Mouse (Mus musculus) heart, embryonic 11.5 days (tissue): ENCODE measurements at regions not wholly inside any gene's neighbourhood (a gene's known extent, or its start where the extent isn't known, plus 50 kb on each side); places are given as distances from the start of the nearest gene placed in this dataset.

Experiments
- ATAC-seq: fragments of 200-750 bp; cut with Nextera tagmentation; replicated peaks from 2 replicates; pipeline ENCODE4 v1.8.0; 2017; ENCODE audit warnings: moderate library complexity; ENCODE audit not compliant: insufficient number of reproducible peaks, low FRiP score, low TSS enrichment
- H3K27ac ChIP-seq: fragments of 300-500 bp; sonication (generic); 2 replicates; pipeline ENCODE4 v1.5.1; 2014; ENCODE audit warnings: mild to moderate bottlenecking, low read depth, low read length
- H3K27me3 ChIP-seq: fragments of 300-500 bp; sonication (generic); 2 replicates; pipeline ENCODE4 v1.6.1; 2014; ENCODE audit warnings: mild to moderate bottlenecking, low read length, mixed read lengths; ENCODE audit not compliant: control insufficient read depth, insufficient read depth
- H3K36me3 ChIP-seq: fragments of 300-500 bp; sonication (generic); 2 replicates; pipeline ENCODE4 v1.6.1; 2014; ENCODE audit warnings: mild to moderate bottlenecking, low read length, moderate library complexity, mixed read lengths; ENCODE audit not compliant: control insufficient read depth, insufficient read depth
- H3K4me1 ChIP-seq: fragments of 300-500 bp; sonication (generic); 2 replicates; pipeline ENCODE4 v1.6.1; 2014; ENCODE audit warnings: low read length; ENCODE audit not compliant: control insufficient read depth, insufficient read depth
- H3K4me2 ChIP-seq: fragments of 300-500 bp; sonication (generic); 2 replicates; pipeline ENCODE4 v1.6.1; 2014; ENCODE audit warnings: mild to moderate bottlenecking, moderate library complexity
- H3K4me3 ChIP-seq: fragments of 300-500 bp; sonication (generic); 2 replicates; pipeline ENCODE4 v1.5.1; 2014; ENCODE audit warnings: low read depth, low read length
- H3K9ac ChIP-seq: fragments of 300-500 bp; sonication (generic); 2 replicates; pipeline ENCODE4 v1.6.1; 2014; ENCODE audit warnings: mild to moderate bottlenecking, low read depth, low read length, moderate library complexity
- H3K9me3 ChIP-seq: fragments of 300-500 bp; sonication (generic); replicated peaks from 2 replicates; pipeline ENCODE4 v1.6.1; 2016; ENCODE audit warnings: low read length; ENCODE audit not compliant: control insufficient read depth
- WGBS: fragments of 180-500 bp; shearing (Covaris S2); extraction: QIAGEN DNeasy Blood & Tissue Kit; methylation state at CpG from one replicate; pipeline ENCODE4 v1.1.7; 2014; ENCODE audit not compliant: insufficient replicate concordance; 5-methylcytosine and 5-hydroxymethylcytosine counted together

- Histone ChIP-seq H3K36me3 (no peaks in the 10 kb centered on the region), H3K27ac (no peak overlapping the region)
- ATAC-seq = no peak
Observed at GRCm38 (mm10) chr4:105908281-105908680, 118.6 kb downstream of the Gm12728 start.

GRCm38 (mm10) chr4:105909272-105909671, 119.6 kb downstream of the Gm12728 start:
- Histone ChIP-seq H3K9ac (no peak overlapping the region), H3K27me3 (peaks cover 7% of the 10 kb centered on the region; the same call in 1 of the 2 replicates), H3K4me3 (no peak overlapping the region), H3K9me3 (0 out of 2 replicates have a peak, but pooled peaks cover 2% of the 10 kb centered on the region), H3K36me3 (no peaks in the 10 kb centered on the region), H3K27ac (no peak overlapping the region), H3K4me1 (no peaks in the 10 kb centered on the region), H3K4me2 (no peak overlapping the region)
- 48% methylated on average over 4 of the region's 4 CpGs for WGBS
- ATAC-seq = no peak

More at GRCm38 (mm10) chr4:105908281-105908680, 118.6 kb downstream of the Gm12728 start:
- Histone ChIP-seq H3K9me3 (no peaks in the 10 kb centered on the region), H3K4me2 (no peak overlapping the region), H3K4me3 (no peak overlapping the region), H3K27me3 (peaks cover 6% of the 10 kb centered on the region; the same call in 1 of the 2 replicates), H3K9ac (no peak overlapping the region), H3K4me1 (no peaks in the 10 kb centered on the region)

- peaks cover 11% of the 10 kb centered on the region for H3K27me3 ChIP-seq
- H3K4me2 ChIP-seq = no peak overlapping the region
- 0 out of 2 replicates have a peak, but pooled peaks cover 2% of the 10 kb centered on the region for H3K9me3 ChIP-seq
- H3K4me1 ChIP-seq = no peaks in the 10 kb centered on the region
- H3K4me3 ChIP-seq = no peak overlapping the region
- 73% methylated on average over 5 of the region's 5 CpGs for WGBS
- H3K27ac ChIP-seq = no peak overlapping the region
- H3K9ac ChIP-seq = no peak overlapping the region
- ATAC-seq = no peak
- no peaks in the 10 kb centered on the region for H3K36me3 ChIP-seq
Observed at GRCm38 (mm10) chr4:105910666-105911065, 121.0 kb downstream of the Gm12728 start.

GRCm38 (mm10) chr4:105911678-105912077, 122.0 kb downstream of the Gm12728 start:
- WGBS = 71% methylated on average over 6 of the region's 6 CpGs
- Histone ChIP-seq H3K9ac (no peak overlapping the region), H3K4me2 (no peak overlapping the region), H3K27me3 (peaks cover 12% of the 10 kb centered on the region), H3K9me3 (0 out of 2 replicates have a peak, but pooled peaks cover 2% of the 10 kb centered on the region), H3K4me3 (no peak overlapping the region), H3K4me1 (no peaks in the 10 kb centered on the region), H3K27ac (no peak overlapping the region), H3K36me3 (no peaks in the 10 kb centered on the region)
- no peak for ATAC-seq

- Histone ChIP-seq H3K4me1 (no peaks in the 10 kb centered on the region), H3K9ac (no peak overlapping the region), H3K36me3 (no peaks in the 10 kb centered on the region), H3K4me3 (no peak overlapping the region), H3K27ac (no peak overlapping the region), H3K27me3 (peaks cover 12% of the 10 kb centered on the region), H3K9me3 (0 out of 2 replicates have a peak, but pooled peaks cover 2% of the 10 kb centered on the region), H3K4me2 (no peak overlapping the region)
- 66% methylated on average over 4 of the region's 4 CpGs for WGBS
- ATAC-seq = no peak
Observed at GRCm38 (mm10) chr4:105912296-105912695, 122.6 kb downstream of the Gm12728 start.

- 0 out of 2 replicates have a peak, but pooled peaks cover 2% of the 10 kb centered on the region for H3K9me3 ChIP-seq
- peaks cover 15% of the 10 kb centered on the region for H3K27me3 ChIP-seq
- no peaks in the 10 kb centered on the region for H3K4me1 ChIP-seq
- H3K4me2 ChIP-seq = no peak overlapping the region
- H3K9ac ChIP-seq = no peak overlapping the region
- 36% methylated on average over 6 of the region's 6 CpGs for WGBS
- no peak overlapping the region for H3K27ac ChIP-seq
- no peak overlapping the region for H3K4me3 ChIP-seq
- ATAC-seq = no peak
- no peaks in the 10 kb centered on the region for H3K36me3 ChIP-seq
Observed at GRCm38 (mm10) chr4:105914996-105915395, 125.3 kb downstream of the Gm12728 start.

- H3K27me3 ChIP-seq = peaks cover 17% of the 10 kb centered on the region
- H3K9ac ChIP-seq = no peak overlapping the region
- no peak overlapping the region for H3K4me2 ChIP-seq
- H3K9me3 ChIP-seq = 0 out of 2 replicates have a peak, but pooled peaks cover 2% of the 10 kb centered on the region
- no peaks in the 10 kb centered on the region for H3K36me3 ChIP-seq
- 76% methylated on average over 9 of the region's 9 CpGs for WGBS
- no peak overlapping the region for H3K4me3 ChIP-seq
- no peaks in the 10 kb centered on the region for H3K4me1 ChIP-seq
- no peak overlapping the region for H3K27ac ChIP-seq
- ATAC-seq = no peak
Observed at GRCm38 (mm10) chr4:105916229-105916628, 126.6 kb downstream of the Gm12728 start.

- no peak overlapping the region for H3K4me2 ChIP-seq
- H3K36me3 ChIP-seq = no peaks in the 10 kb centered on the region
- 78% methylated on average over 6 of the region's 6 CpGs for WGBS
- no peak overlapping the region for H3K9ac ChIP-seq
- ATAC-seq = no peak
- no peaks in the 10 kb centered on the region for H3K4me1 ChIP-seq
- H3K9me3 ChIP-seq = no peaks in the 10 kb centered on the region
- no peak overlapping the region for H3K27ac ChIP-seq
- H3K27me3 ChIP-seq = peaks cover 37% of the 10 kb centered on the region
- no peak overlapping the region for H3K4me3 ChIP-seq
Observed at GRCm38 (mm10) chr4:105924781-105925382, 135.2 kb downstream of the Gm12728 start.

GRCm38 (mm10) chr4:105925506-105925905, 135.8 kb downstream of the Gm12728 start:
- 73% methylated on average over 2 of the region's 2 CpGs for WGBS
- no peak overlapping the region for H3K4me3 ChIP-seq
- H3K36me3 ChIP-seq = no peaks in the 10 kb centered on the region
- no peak for ATAC-seq
- H3K27ac ChIP-seq = no peak overlapping the region
- H3K4me1 ChIP-seq = no peaks in the 10 kb centered on the region
- H3K9me3 ChIP-seq = no peaks in the 10 kb centered on the region
- H3K27me3 ChIP-seq = peaks cover 38% of the 10 kb centered on the region
- H3K9ac ChIP-seq = no peak overlapping the region
- H3K4me2 ChIP-seq = no peak overlapping the region
